Mouse (Mus musculus) spleen, adult 2 months (tissue): ENCODE measurements around the gene C7. TPM values are rescaled to one million over a fixed set of nuclear protein-coding genes. Genes with fewer than 3 reads are reported as not detected.

Experiments used
- DNase-seq, 2 experiments: peaks; one replicate each; pipeline versions ENCODE4 v3.0.0 to v3.0.0-alpha.2; 2012 to 2021; ENCODE audit warnings: low spot score in 2 of 2, low read depth in 1 of 2
- H3K27ac ChIP-seq: fragments of 200-500 bp; 2 replicates; pipeline ENCODE4 v1.5.1; 2012; ENCODE audit warnings: low read length, inconsistent platforms; ENCODE audit not compliant: insufficient read depth
- H3K27me3 ChIP-seq: fragments of 200-500 bp; 2 replicates; pipeline ENCODE4 v1.6.1; 2012; ENCODE audit warnings: mild to moderate bottlenecking, moderate library complexity, low read length, inconsistent platforms; ENCODE audit not compliant: control insufficient read depth, insufficient read depth
- H3K36me3 ChIP-seq: fragments of 200-500 bp; 2 replicates; pipeline ENCODE4 v1.6.1; 2012; ENCODE audit warnings: mild to moderate bottlenecking, low read length, inconsistent platforms; ENCODE audit not compliant: control insufficient read depth, insufficient read depth
- H3K4me1 ChIP-seq: fragments of 200-500 bp; 2 replicates; pipeline ENCODE4 v1.6.1; 2011; ENCODE audit warnings: inconsistent platforms; ENCODE audit not compliant: control insufficient read depth, insufficient read depth, insufficient read length
- H3K4me3 ChIP-seq: fragments of 200-500 bp; 2 replicates; pipeline ENCODE4 v1.5.1; 2011; ENCODE audit warnings: mild to moderate bottlenecking, inconsistent platforms; ENCODE audit not compliant: insufficient read depth, insufficient read length; ENCODE audit errors: extremely low read depth
- CTCF ChIP-seq: fragments of 200-500 bp; IDR thresholded peaks from 2 replicates; pipeline ENCODE4 v1.5.1; 2011; ENCODE audit warnings: mild to moderate bottlenecking, inconsistent platforms; ENCODE audit not compliant: insufficient read depth, insufficient read length, insufficient replicate concordance; ENCODE audit errors: extremely low read depth
- POLR2A ChIP-seq: fragments of 200-500 bp; IDR thresholded peaks from 2 replicates; pipeline ENCODE4 v1.6.1; 2011; ENCODE audit warnings: low read depth, low read length, inconsistent platforms
- WGBS: fragments of 180-500 bp; shearing (Covaris S2); methylation state at CpG from one replicate; pipeline ENCODE4 v1.1.7; 2018; 5-methylcytosine and 5-hydroxymethylcytosine counted together
- polyA plus RNA-seq: library from polyadenylated mRNA; depleted of rRNA; stranded (reverse); fragments of >200 nt; gene quantifications from 2 replicates; pipeline ENCODE4 v1.2.3, GENCODE M21; 2012; rRNA removed

Gene C7
- polyA plus RNA-seq, 1 experiment = 0.11 TPM

DNA sequence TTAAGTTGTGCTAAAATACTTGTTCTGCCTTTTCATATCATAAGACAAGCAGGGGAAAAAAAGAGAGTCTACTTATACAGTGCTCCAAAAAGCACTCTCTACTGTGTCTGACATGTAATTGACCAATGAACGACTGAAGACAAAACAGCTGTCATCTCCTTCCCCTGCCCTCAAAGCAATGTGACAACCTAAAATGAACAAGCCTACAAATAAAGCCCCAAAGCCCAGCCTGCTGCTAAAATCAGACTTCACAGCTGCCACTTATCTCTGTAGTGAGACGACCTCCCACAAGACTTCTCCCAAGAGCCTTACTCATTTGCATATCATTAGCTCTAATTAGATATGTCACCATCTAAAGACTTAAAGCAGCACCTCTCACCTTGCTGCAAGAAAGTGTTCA, 60.6 kb downstream of the C7 start:
- H3K27ac ChIP-seq = no peak overlapping the region
- WGBS = 58% methylated on average over 2 of the region's 2 CpGs
- DNase-seq = no peak
- H3K27me3 ChIP-seq = no peaks in the 10 kb centered on the region
- H3K4me3 ChIP-seq = no peak overlapping the region
- H3K4me1 ChIP-seq = no peaks in the 10 kb centered on the region
- TF ChIP-seq POLR2A (no peak), CTCF (no peak)
- no peaks in the 10 kb centered on the region for H3K36me3 ChIP-seq

DNA sequence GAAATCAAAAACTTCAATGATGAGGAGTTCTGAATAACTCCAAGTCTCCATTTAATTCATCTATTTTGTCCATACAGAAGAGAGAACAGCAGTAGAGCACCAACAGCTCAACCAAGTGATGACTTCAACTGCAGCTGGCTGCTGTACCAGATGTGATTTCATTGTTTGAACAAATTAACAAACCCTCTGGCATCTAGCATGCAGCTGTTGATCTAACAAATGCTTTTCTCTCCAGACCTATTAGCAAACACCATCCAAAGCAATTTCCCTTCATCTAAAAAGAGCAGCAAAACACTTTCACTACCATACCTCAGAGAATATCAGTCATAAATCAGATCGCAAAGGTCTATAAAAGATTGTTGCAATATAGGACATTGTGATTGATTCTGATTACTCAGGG, 90.2 kb downstream of the C7 start:
- no peaks in the 10 kb centered on the region for H3K4me1 ChIP-seq
- H3K36me3 ChIP-seq = no peaks in the 10 kb centered on the region
- H3K27ac ChIP-seq = no peak overlapping the region
- no peaks in the 10 kb centered on the region for H3K27me3 ChIP-seq
- no peak overlapping the region for H3K4me3 ChIP-seq
- TF ChIP-seq POLR2A = no peak
- TF ChIP-seq CTCF = no peak
- WGBS = 96% methylated on average over 1 of the region's 1 CpGs
- DNase-seq = no peak

Other genes with a start within 250 kb of the C7 start
- not detected in 2 replicates for gene Mroh2b, start 165.0 kb downstream of the C7 start, polyA plus RNA-seq
- gene Card6, start 44.8 kb upstream of the C7 start, polyA plus RNA-seq = 9.2 and 9.6 TPM in 2 replicates
- gene Rpl37, start 52.9 kb upstream of the C7 start, polyA plus RNA-seq = 670 and 900 TPM in 2 replicates
- 2.6 and 3.0 TPM in 2 replicates for gene Prkaa1, start 80.1 kb upstream of the C7 start, polyA plus RNA-seq
- 2.4 and 3.0 TPM in 2 replicates for gene Ttc33, start 121.8 kb upstream of the C7 start, polyA plus RNA-seq
- 18.7 and 30.1 TPM in 2 replicates for gene Ptger4, start 180.4 kb upstream of the C7 start, polyA plus RNA-seq